Mouse (Mus musculus) kidney, adult 2 months (tissue): ENCODE data around the gene Dennd5b.

Experiments used
- CTCF ChIP-seq: fragments of 200-500 bp; conservative IDR thresholded peaks from 2 replicates; pipeline ENCODE4 v1.5.1; 2011; ENCODE audit warnings: low read depth, mild to moderate bottlenecking, control low read depth, low read length, moderate library complexity, mixed read lengths; ENCODE audit not compliant: insufficient read depth, insufficient read length
- POLR2A ChIP-seq: fragments of 200-500 bp; IDR thresholded peaks from one replicate; pipeline ENCODE4 v1.6.1; 2011; ENCODE audit warnings: low read depth, low read length, control low read depth

DNA sequence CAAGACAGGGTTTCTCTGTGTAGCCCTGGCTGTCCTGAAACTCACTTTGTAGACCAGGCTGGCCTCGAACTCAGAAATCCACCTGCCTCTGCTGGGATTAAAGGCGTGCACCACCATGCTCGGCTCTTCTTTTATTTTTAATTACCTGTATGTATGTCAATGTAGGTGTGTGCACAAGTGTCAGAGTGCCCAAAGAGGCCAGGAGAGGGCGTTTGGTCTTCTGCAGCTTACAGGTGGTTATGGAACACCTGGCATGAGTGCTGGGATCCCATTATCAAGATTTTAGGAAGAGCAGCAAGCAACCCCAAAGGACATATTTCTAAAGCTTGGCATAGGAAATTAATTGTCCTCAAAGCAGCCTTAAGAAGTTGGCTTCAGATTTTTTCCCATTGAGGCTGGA, 159.1 kb downstream of the Dennd5b start:
- TF ChIP-seq CTCF (no peak), POLR2A (no peak)
